Mouse (Mus musculus) thymus, adult 2 months (tissue): ENCODE data around the gene Cutc. TPM values are rescaled to one million over a fixed set of nuclear protein-coding genes. Genes with fewer than 3 reads are reported as not detected.

ENCODE experiments used
- DNase-seq: peaks from one replicate; pipeline ENCODE4 v3.0.0; 2021
- H3K27ac ChIP-seq: fragments of 200-500 bp; 2 replicates; pipeline ENCODE4 v1.5.1; 2012; ENCODE audit warnings: low read length, control low read depth; ENCODE audit not compliant: control insufficient read depth, insufficient read depth
- H3K27me3 ChIP-seq: fragments of 200-500 bp; 2 replicates; pipeline ENCODE4 v1.6.1; 2012; ENCODE audit warnings: mild to moderate bottlenecking, low read length, moderate library complexity, mixed read lengths; ENCODE audit not compliant: control insufficient read depth, insufficient read depth
- H3K36me3 ChIP-seq: fragments of 200-500 bp; 2 replicates; pipeline ENCODE4 v1.6.1; 2012; ENCODE audit warnings: mild to moderate bottlenecking, low read length, moderate library complexity; ENCODE audit not compliant: control insufficient read depth, insufficient read depth
- H3K4me1 ChIP-seq: fragments of 200-500 bp; replicated peaks from 2 replicates; pipeline ENCODE4 v1.6.1; 2012; ENCODE audit warnings: low read length; ENCODE audit not compliant: control insufficient read depth, insufficient read depth
- H3K4me3 ChIP-seq: fragments of 200-500 bp; 2 replicates; pipeline ENCODE4 v1.5.1; 2012; ENCODE audit warnings: mild to moderate bottlenecking, low read length, control low read depth, moderate library complexity; ENCODE audit not compliant: control insufficient read depth, insufficient read depth
- CTCF ChIP-seq: fragments of 200-500 bp; IDR thresholded peaks from 2 replicates; pipeline ENCODE4 v1.5.1; 2012; ENCODE audit warnings: mild to moderate bottlenecking, control low read depth, low read length, moderate library complexity, borderline replicate concordance; ENCODE audit not compliant: control insufficient read depth, poor library complexity, insufficient read depth; ENCODE audit errors: extremely low read depth
- POLR2A ChIP-seq: fragments of 200-500 bp; IDR thresholded peaks from 2 replicates; pipeline ENCODE4 v1.6.1; 2012; ENCODE audit warnings: mild to moderate bottlenecking, low read length, control low read depth, moderate library complexity; ENCODE audit not compliant: control insufficient read depth, poor library complexity, insufficient read depth; ENCODE audit errors: extremely low read depth
- WGBS: fragments of 180-500 bp; shearing (Covaris S2); methylation state at CpG from one replicate; pipeline ENCODE4 v1.1.7; 2018; 5-methylcytosine and 5-hydroxymethylcytosine counted together
- polyA plus RNA-seq: library from polyadenylated mRNA; depleted of rRNA; stranded (reverse); fragments of >200 nt; gene quantifications from 2 replicates; pipeline ENCODE4 v1.2.3, GENCODE M21; 2012

Gene Cutc
- polyA plus RNA-seq, 1 experiment, result 5.4 TPM

DNA sequence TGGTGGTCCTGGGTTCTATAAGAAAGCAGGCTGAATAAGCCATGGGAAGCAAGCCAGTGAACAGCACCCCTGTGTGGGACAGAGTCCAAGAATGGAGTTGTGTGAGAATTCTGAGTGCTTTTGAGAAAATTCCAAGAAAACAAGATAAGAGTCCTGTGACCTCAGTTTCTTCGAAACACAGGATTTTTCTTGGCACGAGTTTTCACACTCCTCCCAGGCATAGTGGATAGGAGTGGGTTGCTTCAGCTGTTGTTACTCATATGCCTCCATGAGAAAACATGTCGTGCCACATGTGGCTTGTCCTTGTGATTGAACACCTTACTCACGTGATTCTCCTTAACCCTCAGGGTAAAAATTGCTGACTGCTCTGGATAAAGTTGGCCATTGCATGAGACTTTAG is 4.9 kb upstream of the Cutc start:
- TF ChIP-seq CTCF (no peak), POLR2A (no peak)
- Histone ChIP-seq H3K4me1 (peaks cover 3% of the 10 kb centered on the region; the same call in 1 of the 2 replicates), H3K27me3 (no peaks in the 10 kb centered on the region), H3K27ac (no peak overlapping the region), H3K36me3 (peaks cover 53% of the 10 kb centered on the region), H3K4me3 (no peak overlapping the region)
- no peak for DNase-seq
- WGBS, result 92% methylated on average over 4 of the region's 4 CpGs

- Histone ChIP-seq H3K36me3 (peaks cover 37% of the 10 kb centered on the region), H3K27ac (no peak overlapping the region), H3K4me1 (peaks cover 3% of the 10 kb centered on the region; the same call in 1 of the 2 replicates), H3K27me3 (no peaks in the 10 kb centered on the region), H3K4me3 (no peak overlapping the region)
- no peak for DNase-seq
- 98% methylated on average over 2 of the region's 2 CpGs for WGBS
- TF ChIP-seq CTCF (no peak), POLR2A (no peak)
These were observed 2.8 kb upstream of the Cutc start for GRCm38 (mm10) chr19:43750008-43750407.

- Histone ChIP-seq H3K4me1 (peaks cover 3% of the 10 kb centered on the region; the same call in 1 of the 2 replicates), H3K27me3 (no peaks in the 10 kb centered on the region), H3K27ac (peak overlapping the region; percentile 69), H3K4me3 (peak overlapping the region; percentile 68), H3K36me3 (peaks cover 7% of the 10 kb centered on the region)
- WGBS, result 1% methylated on average over 24 of the region's 24 CpGs
- peak; percentile 91 for DNase-seq
- TF ChIP-seq CTCF (peak; percentile 83), POLR2A (no peak)
These were observed 535 bp downstream of the Cutc start for GRCm38 (mm10) chr19:43753226-43753835.

GRCm38 (mm10) chr19:43754237-43754636 is 1.4 kb downstream of the Cutc start:
- Histone ChIP-seq H3K27ac (no peak overlapping the region), H3K4me3 (no peak overlapping the region), H3K36me3 (no peaks in the 10 kb centered on the region; the same call in 1 of the 2 replicates), H3K4me1 (peaks cover 3% of the 10 kb centered on the region; the same call in 1 of the 2 replicates), H3K27me3 (no peaks in the 10 kb centered on the region)
- TF ChIP-seq CTCF, result no peak
- TF ChIP-seq POLR2A, result no peak
- WGBS, result 85% methylated on average over 2 of the region's 2 CpGs
- DNase-seq, result no peak

GRCm38 (mm10) chr19:43754872-43755271 is 2.1 kb downstream of the Cutc start:
- no peaks in the 10 kb centered on the region for H3K27me3 ChIP-seq
- 93% methylated on average over 2 of the region's 2 CpGs for WGBS
- H3K27ac ChIP-seq, result no peak overlapping the region
- DNase-seq, result no peak
- no peaks in the 10 kb centered on the region; the same call in 1 of the 2 replicates for H3K36me3 ChIP-seq
- peaks cover 3% of the 10 kb centered on the region; the same call in 1 of the 2 replicates for H3K4me1 ChIP-seq
- TF ChIP-seq POLR2A (no peak), CTCF (no peak)
- H3K4me3 ChIP-seq, result no peak overlapping the region

GRCm38 (mm10) chr19:43760504-43760903 is 7.7 kb downstream of the Cutc start:
- peak; percentile 81 for DNase-seq
- Histone ChIP-seq H3K4me3 (no peak overlapping the region), H3K27ac (no peak overlapping the region), H3K36me3 (no peaks in the 10 kb centered on the region), H3K4me1 (no peaks in the 10 kb centered on the region), H3K27me3 (no peaks in the 10 kb centered on the region)
- WGBS, result 25% methylated on average over 6 of the region's 6 CpGs
- no peak for TF ChIP-seq POLR2A

DNA sequence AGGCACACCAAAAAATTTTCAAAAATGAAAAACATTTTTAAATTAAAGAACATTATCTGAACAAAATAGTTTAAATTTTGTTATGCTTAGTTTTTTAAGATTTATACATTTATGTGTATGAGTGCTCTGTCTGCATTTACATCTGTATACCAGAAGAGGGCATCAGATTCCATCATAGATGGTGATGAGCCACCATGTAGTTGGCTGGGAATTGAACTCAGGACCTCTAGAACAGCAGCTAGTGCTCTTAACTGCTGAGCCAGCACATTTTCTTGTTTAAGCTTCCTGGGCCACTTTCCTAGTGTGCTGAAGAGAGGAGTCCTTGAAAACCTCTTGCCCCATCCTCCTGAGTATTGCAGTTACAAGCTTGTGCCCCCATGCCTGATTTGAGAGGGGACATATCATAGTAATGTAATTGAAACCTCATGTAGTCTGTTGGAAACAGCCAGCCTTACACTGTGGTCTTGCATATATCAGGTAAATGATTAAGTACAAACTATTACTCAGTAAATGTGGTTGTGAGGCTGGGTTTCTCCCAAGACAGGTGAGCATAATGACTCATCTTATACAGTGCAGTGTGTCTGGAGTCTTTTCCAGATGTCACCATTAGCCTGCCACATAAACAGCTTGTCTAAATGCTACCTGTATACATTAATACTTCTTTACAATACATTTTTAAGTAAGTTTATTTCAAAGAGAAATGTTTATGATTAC is 8.9 kb downstream of the Cutc start:
- Histone ChIP-seq H3K27ac (no peak overlapping the region), H3K36me3 (no peaks in the 10 kb centered on the region), H3K4me3 (no peak overlapping the region), H3K27me3 (no peaks in the 10 kb centered on the region), H3K4me1 (no peaks in the 10 kb centered on the region)
- TF ChIP-seq POLR2A (no peak), CTCF (no peak)
- no peak for DNase-seq
